Mouse (Mus musculus): ENCODE measurements around the gene Naa16. TPM values are rescaled to one million over a fixed set of nuclear protein-coding genes. Genes with fewer than 3 reads are reported as not detected.

The Naa16 gene
- polyA plus RNA-seq, 1 experiment from 2014 or later, result 41.4 TPM

GRCm38 (mm10) chr14:79393289-79393688 is 2.7 kb upstream of the Naa16 start:
- Histone ChIP-seq H3K4me3 (no peak overlapping the region), H3K27ac (replicated peaks) (no peak overlapping the region), H3K9me3 (no peaks in the 10 kb centered on the region), H3K36me3 (no peaks in the 10 kb centered on the region), H3K9ac (replicated peaks) (no peak overlapping the region), H3K4me2 (replicated peaks) (no peak overlapping the region), H3K27me3 (no peaks in the 10 kb centered on the region), H3K4me1 (peaks cover 12% of the 10 kb centered on the region)
- ATAC-seq (ENCODE audit: low FRiP score, low read depth), result no peak
- WGBS, result 72% methylated on average over 1 of the region's 1 CpGs

- Histone ChIP-seq H3K4me3 (peak overlapping the region; percentile 73), H3K27ac (replicated peaks) (peak overlapping the region; percentile 97), H3K36me3 (no peaks in the 10 kb centered on the region), H3K4me1 (peaks cover 12% of the 10 kb centered on the region), H3K27me3 (no peaks in the 10 kb centered on the region), H3K4me2 (replicated peaks) (peak overlapping the region; percentile 70), H3K9me3 (no peaks in the 10 kb centered on the region), H3K9ac (replicated peaks) (peak overlapping the region; percentile 79)
- ATAC-seq (ENCODE audit: low FRiP score, low read depth), result 0 out of 2 replicates have a peak, but pooled peaks have one; percentile 5
- WGBS, result 2% methylated on average over 16 of the region's 16 CpGs
Measured at GRCm38 (mm10) chr14:79389438-79390264, 927 bp downstream of the Naa16 start.

GRCm38 (mm10) chr14:79388304-79388703 is 2.3 kb downstream of the Naa16 start:
- Histone ChIP-seq H3K9ac (replicated peaks) (no peak overlapping the region), H3K4me2 (replicated peaks) (no peak overlapping the region), H3K9me3 (no peaks in the 10 kb centered on the region), H3K27me3 (no peaks in the 10 kb centered on the region), H3K27ac (replicated peaks) (no peak overlapping the region), H3K4me3 (no peak overlapping the region), H3K36me3 (no peaks in the 10 kb centered on the region), H3K4me1 (peaks cover 12% of the 10 kb centered on the region)
- WGBS, result 98% methylated on average over 3 of the region's 3 CpGs
- no peak for ATAC-seq (ENCODE audit: low FRiP score, low read depth)

GRCm38 (mm10) chr14:79383120-79383519 is 7.5 kb downstream of the Naa16 start:
- peaks cover 17% of the 10 kb centered on the region for H3K36me3 ChIP-seq
- no peak overlapping the region for H3K4me2 ChIP-seq (replicated peaks)
- 94% methylated on average over 7 of the region's 7 CpGs for WGBS

DNA sequence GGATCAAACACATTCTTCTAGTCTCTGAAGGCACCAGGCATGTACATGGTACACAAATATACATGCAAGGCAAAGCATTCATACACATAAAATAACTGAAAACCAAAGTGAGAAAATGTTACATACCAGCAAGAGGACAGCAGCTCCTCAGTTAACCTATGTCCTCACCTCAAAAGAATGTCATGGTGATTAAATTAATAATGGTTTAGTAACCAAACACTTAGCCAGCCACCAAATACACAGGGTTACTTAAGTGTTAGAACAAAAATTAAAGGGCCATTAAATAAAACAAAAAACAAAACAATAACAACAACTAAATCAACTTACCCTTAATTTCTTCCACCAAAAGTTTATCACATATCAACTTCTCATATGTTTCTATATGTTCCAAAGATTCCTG is 13.5 kb downstream of the Naa16 start:
- Histone ChIP-seq H3K36me3 (peaks cover 25% of the 10 kb centered on the region), H3K27me3 (no peaks in the 10 kb centered on the region), H3K27ac (replicated peaks) (no peak overlapping the region), H3K9me3 (no peaks in the 10 kb centered on the region), H3K4me3 (no peak overlapping the region), H3K4me2 (replicated peaks) (no peak overlapping the region), H3K9ac (replicated peaks) (no peak overlapping the region), H3K4me1 (no peaks in the 10 kb centered on the region)
- no peak for ATAC-seq (ENCODE audit: low FRiP score, low read depth)

More at GRCm38 (mm10) chr14:79383120-79383519, 7.5 kb downstream of the Naa16 start:
- H3K4me3 ChIP-seq, result no peak overlapping the region
- H3K9me3 ChIP-seq, result no peaks in the 10 kb centered on the region
- no peak overlapping the region for H3K9ac ChIP-seq (replicated peaks)
- H3K27ac ChIP-seq (replicated peaks), result no peak overlapping the region
- H3K4me1 ChIP-seq, result no peaks in the 10 kb centered on the region
- no peaks in the 10 kb centered on the region for H3K27me3 ChIP-seq
- no peak for ATAC-seq (ENCODE audit: low FRiP score, low read depth)

DNA sequence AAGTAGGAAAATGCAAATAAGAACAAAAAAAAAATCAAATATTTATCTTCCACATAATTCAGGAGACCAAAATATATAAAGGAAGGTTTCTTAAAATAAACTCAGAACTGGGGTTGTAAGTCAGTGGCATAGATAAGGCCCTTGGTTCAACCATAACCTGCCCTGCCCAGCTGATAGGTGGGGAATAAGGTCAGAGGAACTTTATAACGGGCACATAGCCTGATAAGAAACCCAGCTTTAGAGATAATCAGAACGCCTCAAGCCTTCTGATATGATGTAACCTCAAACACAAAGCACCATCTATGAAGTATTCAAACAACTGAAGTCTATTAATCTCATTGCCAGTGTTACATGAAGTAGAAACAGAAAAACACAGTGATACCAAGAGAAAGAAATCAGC is 32.5 kb downstream of the Naa16 start:
- H3K9ac ChIP-seq (replicated peaks), result no peak overlapping the region
- no peak overlapping the region for H3K27ac ChIP-seq (replicated peaks)
- ATAC-seq (ENCODE audit: low FRiP score, low read depth), result no peak
- no peaks in the 10 kb centered on the region for H3K27me3 ChIP-seq
- H3K9me3 ChIP-seq, result no peaks in the 10 kb centered on the region
- H3K4me2 ChIP-seq (replicated peaks), result no peak overlapping the region
- H3K36me3 ChIP-seq, result peaks cover 51% of the 10 kb centered on the region
- H3K4me3 ChIP-seq, result no peak overlapping the region
- no peaks in the 10 kb centered on the region for H3K4me1 ChIP-seq
- 95% methylated on average over 2 of the region's 2 CpGs for WGBS

GRCm38 (mm10) chr14:79346384-79346783 is 44.2 kb downstream of the Naa16 start:
- Histone ChIP-seq H3K36me3 (peaks cover 38% of the 10 kb centered on the region), H3K4me2 (replicated peaks) (no peak overlapping the region), H3K4me3 (no peak overlapping the region), H3K9me3 (no peaks in the 10 kb centered on the region), H3K27ac (replicated peaks) (no peak overlapping the region), H3K4me1 (no peaks in the 10 kb centered on the region), H3K27me3 (no peaks in the 10 kb centered on the region), H3K9ac (replicated peaks) (no peak overlapping the region)
- 88% methylated on average over 3 of the region's 3 CpGs for WGBS
- ATAC-seq (ENCODE audit: low FRiP score, low read depth), result no peak

DNA sequence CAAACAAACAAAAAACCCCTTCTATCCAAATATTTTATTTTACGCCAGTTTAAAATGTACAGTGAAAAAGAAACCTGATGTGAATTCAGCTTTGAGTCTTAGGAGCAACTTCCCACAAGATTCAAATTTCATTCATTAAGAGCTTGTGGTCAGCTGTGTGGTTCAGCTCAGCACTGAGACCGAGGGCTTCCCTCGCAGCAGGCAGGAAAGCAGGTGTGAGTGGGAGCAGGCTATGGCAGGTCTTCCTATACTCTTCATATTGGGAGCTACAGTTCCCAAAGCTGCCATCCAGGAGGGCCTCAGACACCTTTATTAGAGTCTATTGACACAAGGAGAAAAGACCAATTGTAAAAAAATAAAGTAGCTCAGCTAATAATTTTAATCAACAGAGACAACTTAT is 55.0 kb downstream of the Naa16 start:
- Histone ChIP-seq H3K27ac (replicated peaks) (no peak overlapping the region), H3K9ac (replicated peaks) (no peak overlapping the region), H3K4me3 (no peak overlapping the region), H3K27me3 (no peaks in the 10 kb centered on the region), H3K36me3 (peaks cover 44% of the 10 kb centered on the region), H3K9me3 (no peaks in the 10 kb centered on the region), H3K4me2 (replicated peaks) (no peak overlapping the region), H3K4me1 (peaks cover 9% of the 10 kb centered on the region)
- 94% methylated on average over 3 of the region's 3 CpGs for WGBS
- no peak for ATAC-seq (ENCODE audit: low FRiP score, low read depth)

DNA sequence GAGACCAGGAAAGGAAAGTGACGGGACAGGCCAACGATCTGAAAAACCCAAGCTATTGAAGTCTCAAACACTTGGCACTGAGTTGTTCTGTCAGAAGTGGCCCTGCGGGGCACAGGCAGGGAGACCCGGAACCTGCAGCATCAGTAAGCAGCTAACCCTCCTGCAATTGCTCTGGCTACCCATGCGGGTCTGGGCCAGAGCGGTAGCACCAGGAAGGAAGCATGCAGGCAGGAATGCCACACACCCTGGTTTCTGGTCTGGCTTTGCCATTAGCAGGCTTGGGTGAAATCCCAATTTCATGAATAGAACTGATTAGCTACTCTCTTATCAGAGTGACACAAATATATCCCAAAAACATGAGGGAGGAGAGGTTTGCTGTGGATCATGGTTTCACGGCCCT is 58.6 kb downstream of the Naa16 start:
- H3K27me3 ChIP-seq, result no peaks in the 10 kb centered on the region
- no peak overlapping the region for H3K4me2 ChIP-seq (replicated peaks)
- no peak overlapping the region for H3K9ac ChIP-seq (replicated peaks)
- ATAC-seq (ENCODE audit: low FRiP score, low read depth), result no peak
- H3K4me1 ChIP-seq, result peaks cover 9% of the 10 kb centered on the region
- no peak overlapping the region for H3K4me3 ChIP-seq
- no peak overlapping the region for H3K27ac ChIP-seq (replicated peaks)
- 78% methylated on average over 7 of the region's 7 CpGs for WGBS
- H3K9me3 ChIP-seq, result no peaks in the 10 kb centered on the region
- H3K36me3 ChIP-seq, result peaks cover 21% of the 10 kb centered on the region

- no peaks in the 10 kb centered on the region for H3K27me3 ChIP-seq
- no peak overlapping the region for H3K9ac ChIP-seq (replicated peaks)
- ATAC-seq (ENCODE audit: low FRiP score, low read depth), result peak; percentile 34; the same call in 1 of the 2 replicates
- no peaks in the 10 kb centered on the region for H3K9me3 ChIP-seq
- peak overlapping the region; percentile 13; the same call in 1 of the 2 replicates for H3K4me2 ChIP-seq (replicated peaks)
- peaks cover 9% of the 10 kb centered on the region for H3K4me1 ChIP-seq
- peaks cover 12% of the 10 kb centered on the region for H3K36me3 ChIP-seq
- WGBS, result 68% methylated on average over 16 of the region's 16 CpGs
- no peak overlapping the region for H3K27ac ChIP-seq (replicated peaks)
- H3K4me3 ChIP-seq, result no peak overlapping the region
Measured at GRCm38 (mm10) chr14:79330944-79331561, 59.5 kb downstream of the Naa16 start.

GRCm38 (mm10) chr14:79327033-79327432 is 63.5 kb downstream of the Naa16 start:
- Histone ChIP-seq H3K4me1 (peaks cover 9% of the 10 kb centered on the region), H3K9me3 (no peaks in the 10 kb centered on the region), H3K9ac (replicated peaks) (no peak overlapping the region), H3K36me3 (no peaks in the 10 kb centered on the region), H3K4me2 (replicated peaks) (no peak overlapping the region), H3K27me3 (no peaks in the 10 kb centered on the region), H3K4me3 (no peak overlapping the region), H3K27ac (replicated peaks) (no peak overlapping the region)
- ATAC-seq (ENCODE audit: low FRiP score, low read depth), result no peak
- WGBS, result 31% methylated on average over 5 of the region's 5 CpGs

DNA sequence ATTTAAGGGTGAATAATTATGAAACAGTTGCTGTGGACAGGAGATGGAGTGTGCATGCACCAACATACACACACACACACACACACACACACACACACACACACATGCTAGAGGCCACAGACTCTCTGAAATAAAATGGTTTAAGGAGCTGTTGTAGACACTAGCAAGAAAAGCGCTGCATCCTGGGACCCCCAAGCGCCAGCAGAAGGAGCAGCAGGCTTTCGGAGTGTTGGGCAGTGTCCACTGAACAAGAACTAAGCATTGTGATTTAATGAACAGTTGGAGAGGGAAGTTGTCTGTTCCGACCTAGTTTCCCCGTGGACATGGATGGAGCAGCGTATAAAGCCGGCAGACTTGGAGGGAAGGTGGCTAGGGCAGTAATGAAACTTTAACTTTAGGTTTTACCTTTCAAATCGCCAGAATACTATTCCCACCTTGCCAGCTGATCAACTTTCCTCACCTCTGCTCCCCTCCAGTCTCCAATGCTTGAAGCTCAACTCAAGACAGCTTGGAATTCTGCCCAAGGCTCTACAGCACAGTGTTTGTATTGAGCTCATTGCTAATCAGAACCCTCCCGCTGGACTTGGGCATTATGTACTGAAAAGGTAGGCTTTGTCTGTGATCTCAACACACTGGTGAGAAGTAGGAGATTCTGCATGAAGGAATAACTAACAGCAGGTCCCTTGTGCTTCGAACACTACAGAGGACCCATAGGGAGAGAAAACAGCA is 66.3 kb downstream of the Naa16 start:
- Histone ChIP-seq H3K4me1 (peaks cover 4% of the 10 kb centered on the region; the same call in 1 of the 2 replicates), H3K27ac (replicated peaks) (no peak overlapping the region), H3K36me3 (no peaks in the 10 kb centered on the region), H3K4me2 (replicated peaks) (no peak overlapping the region), H3K9me3 (no peaks in the 10 kb centered on the region), H3K27me3 (no peaks in the 10 kb centered on the region), H3K4me3 (no peak overlapping the region), H3K9ac (replicated peaks) (no peak overlapping the region)
- ATAC-seq (ENCODE audit: low FRiP score, low read depth), result no peak
- WGBS, result 85% methylated on average over 10 of the region's 10 CpGs

All from midbrain, embryonic 12.5 days (tissue).